Mouse (Mus musculus) left cerebral cortex, postnatal 10 days (tissue): ENCODE measurements at regions not wholly inside any gene's neighbourhood (a gene's known extent, or its start where the extent isn't known, plus 50 kb on each side); places are given as distances from the start of the nearest gene placed in this dataset.

Experiments used
- DNase-seq, 2 experiments: peaks; one replicate each; pipeline ENCODE4 v3.0.0; 2021 to 2022; ENCODE audit warnings: low spot score in 2 of 2, mixed read lengths in 1 of 2; ENCODE audit errors: extremely low spot score in 1 of 2
- intact Hi-C: fragments of 180-260 bp; cut with DNase I; formaldehyde crosslinking; loops from one replicate; pipeline ENCODE4 v1.15.1; 2025

DNA sequence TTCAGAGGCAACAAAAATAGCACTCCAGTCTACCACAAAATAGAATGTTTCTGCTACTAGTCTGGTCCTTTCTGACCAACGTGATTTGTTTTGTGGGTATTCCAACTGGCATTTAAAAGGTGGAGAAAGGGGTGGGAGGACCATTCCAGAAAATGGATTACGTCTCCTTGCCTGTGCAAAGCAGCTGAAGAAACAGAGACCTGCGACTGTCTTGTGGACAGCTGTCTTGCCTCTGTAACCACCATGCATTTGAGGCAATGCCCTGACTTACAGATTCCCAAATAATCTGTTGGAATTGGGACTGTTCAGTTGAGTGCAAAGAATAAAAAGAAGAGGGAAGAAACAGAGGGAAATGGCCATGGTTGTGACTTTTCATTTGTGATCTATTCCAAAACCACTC lies 687.0 kb upstream of the Sox9 start:
- no peak for DNase-seq
- intact Hi-C loops = no loop called here

DNA sequence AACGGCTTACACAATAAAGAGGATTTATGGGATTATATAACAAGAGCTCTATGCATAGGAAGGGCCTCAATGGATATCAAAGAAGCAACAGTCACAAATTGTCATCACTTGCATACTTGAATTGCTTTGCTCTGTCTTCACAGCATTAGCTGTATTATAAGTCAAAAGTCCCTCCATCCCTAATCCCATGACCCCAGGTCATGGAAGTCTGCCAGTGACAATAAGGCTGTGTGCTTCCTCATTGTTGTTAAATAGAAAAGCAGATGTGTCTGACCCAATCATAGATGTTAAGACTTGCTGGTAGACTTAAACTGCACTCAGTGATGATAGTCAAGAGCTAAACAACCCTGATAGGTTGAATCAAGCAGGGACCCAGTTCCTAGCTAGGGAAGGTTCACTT lies 683.9 kb upstream of the Sox9 start:
- DNase-seq = no peak
- intact Hi-C loops = no loop called here

DNA sequence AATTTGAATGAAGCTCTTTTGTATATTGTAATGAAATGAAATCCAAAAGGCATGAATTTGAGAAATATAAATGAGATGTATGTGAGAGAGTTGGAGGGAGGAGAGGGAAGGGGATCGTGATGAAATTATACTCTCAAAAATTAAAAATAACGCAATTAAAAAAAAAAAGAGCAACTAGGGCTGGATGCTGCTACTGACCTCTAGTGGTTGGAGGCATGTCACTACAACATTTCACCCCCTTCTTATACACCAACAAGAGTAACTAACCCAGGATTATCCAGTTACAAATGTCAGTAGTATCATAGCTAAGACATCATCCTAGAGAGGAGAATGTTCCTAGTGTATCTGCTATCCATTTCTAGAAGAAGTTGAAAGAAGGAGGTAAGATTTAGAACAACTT lies 678.8 kb upstream of the Sox9 start:
- intact Hi-C loops = no loop called here
- DNase-seq = no peak

DNA sequence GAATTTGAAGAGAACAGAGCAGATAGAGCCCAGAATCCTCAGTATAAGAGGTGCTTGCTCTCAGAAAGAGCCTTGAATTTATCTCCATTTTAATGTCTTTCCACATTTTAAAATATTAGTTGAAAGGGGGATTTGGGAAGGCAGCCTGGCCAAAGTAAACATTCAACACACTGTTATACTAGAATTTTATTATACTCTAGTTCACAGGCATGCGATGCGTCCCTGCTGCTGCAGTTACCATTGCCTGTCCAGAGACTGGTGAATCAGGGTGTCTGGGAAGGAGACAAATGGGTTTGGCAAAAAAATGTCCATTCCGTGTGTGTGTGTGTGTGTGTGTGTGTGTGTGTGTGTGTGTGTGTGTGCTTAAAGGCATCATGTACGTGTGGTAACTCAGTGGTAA lies 675.1 kb upstream of the Sox9 start:
- intact Hi-C loops = no loop called here
- DNase-seq = no peak

DNA sequence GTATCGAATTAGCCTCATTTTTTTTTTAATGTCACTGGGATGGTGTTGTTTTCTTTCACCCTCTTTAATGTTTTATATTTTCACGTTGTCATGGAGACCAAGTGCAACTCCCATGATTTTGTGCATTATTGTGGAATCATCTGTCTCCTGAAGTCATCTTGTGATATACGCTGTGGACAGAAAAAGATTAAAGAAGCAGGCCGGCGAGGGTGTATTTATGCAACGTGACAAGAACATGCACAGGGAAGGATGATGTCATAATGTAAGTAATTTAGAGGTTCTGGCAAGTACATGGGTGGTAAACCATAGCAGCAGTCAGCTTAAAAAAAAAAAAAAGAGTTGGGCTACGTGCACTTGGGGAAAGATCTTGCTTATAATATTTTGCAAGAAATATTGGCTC lies 674.7 kb upstream of the Sox9 start:
- peak in 1 of 2 experiments; percentile 29 for DNase-seq
- intact Hi-C loops = no loop called here

DNA sequence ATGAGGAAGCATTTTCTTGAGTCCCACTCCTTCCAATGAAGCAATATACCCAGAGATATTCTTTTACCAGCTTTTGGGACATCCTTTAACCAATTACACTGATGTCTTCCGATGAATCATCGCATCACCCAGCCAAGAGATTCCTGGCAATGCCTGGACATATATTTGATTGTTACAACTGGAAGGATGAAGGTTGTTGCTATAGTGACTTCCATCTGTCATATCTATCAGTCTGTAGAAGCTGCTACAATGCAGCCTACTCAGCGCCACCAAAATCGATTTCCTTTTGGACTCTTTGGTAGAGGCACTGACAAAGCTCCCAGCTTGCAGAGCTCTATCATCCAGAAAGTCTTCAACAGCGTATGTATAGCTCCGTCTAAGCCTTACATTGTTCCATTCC lies 661.0 kb upstream of the Sox9 start:
- intact Hi-C loops = no loop called here
- no peak for DNase-seq

DNA sequence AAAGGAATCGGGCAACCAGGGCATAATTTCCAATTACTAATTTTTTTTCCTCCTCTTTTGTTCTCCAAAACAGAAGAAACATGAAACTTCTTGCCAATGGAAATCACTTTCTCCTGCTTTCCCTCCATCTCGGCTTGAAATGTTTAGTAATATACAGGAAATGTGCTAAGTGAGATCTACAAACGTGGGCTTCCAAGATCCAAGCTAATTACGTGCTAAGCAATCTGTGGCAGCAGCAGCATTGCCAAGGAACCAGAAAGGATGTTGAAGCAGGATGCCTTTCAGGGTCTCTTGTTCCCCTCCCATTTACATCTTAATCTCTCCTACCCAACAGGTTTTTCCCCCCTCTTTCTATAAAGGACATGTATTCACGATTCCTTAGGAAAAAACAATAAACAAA lies 660.2 kb upstream of the Sox9 start:
- DNase-seq = peak in 1 of 2 experiments; percentile 39
- intact Hi-C loops = no loop called here

DNA sequence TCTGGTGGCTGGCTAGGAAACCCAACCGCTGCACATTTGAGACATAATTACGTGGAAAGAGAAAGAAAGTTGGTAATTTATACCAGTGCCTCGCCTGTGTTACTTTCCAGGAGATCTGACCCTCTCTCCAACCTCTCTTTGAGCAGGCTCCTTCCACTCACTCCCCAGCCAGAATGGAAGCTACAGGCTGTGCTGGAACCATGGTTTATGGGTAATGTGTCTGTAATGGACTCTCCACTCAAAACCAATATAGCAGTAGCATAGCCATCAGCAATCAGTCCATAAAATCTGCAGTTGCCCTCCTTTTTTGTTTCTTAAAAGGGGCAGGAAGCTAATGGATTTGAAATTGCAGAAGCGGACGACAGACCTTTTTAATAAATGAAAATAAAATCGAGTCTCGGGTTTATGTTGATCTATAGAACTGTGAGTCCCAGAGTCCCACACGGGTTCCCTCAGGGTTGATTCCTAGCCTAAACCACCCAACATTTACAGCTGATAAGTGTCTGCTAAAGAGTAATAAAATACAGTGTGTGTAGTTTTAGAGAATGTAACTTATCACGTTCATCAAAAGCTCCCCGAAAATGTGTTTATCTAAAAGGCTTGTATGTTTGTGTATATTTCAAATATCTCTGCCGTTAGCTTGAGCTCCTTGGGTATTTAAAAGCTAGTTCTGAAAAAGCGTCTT lies 656.6 kb upstream of the Sox9 start:
- DNase-seq = no peak
- intact Hi-C loops = no loop called here

DNA sequence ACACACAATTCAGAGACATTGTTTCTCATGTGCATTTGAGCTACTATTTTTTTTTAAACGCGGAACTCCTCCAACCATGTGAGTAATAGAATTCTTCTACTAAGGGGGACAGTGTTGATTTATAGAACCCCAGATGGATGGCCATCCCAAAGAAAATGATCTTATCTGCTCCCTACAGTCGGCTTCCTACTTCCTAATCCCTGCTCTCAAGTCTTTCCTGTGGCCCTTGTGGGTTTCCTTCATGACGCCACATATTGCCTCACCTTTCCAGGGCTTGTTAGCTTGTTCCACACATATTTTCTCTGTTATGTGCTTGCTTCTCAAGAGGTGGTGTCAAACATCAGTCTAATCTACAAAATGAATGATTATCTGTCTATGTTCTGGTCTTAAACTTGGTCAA lies 651.9 kb upstream of the Sox9 start:
- intact Hi-C loops = no loop called here
- DNase-seq = no peak

DNA sequence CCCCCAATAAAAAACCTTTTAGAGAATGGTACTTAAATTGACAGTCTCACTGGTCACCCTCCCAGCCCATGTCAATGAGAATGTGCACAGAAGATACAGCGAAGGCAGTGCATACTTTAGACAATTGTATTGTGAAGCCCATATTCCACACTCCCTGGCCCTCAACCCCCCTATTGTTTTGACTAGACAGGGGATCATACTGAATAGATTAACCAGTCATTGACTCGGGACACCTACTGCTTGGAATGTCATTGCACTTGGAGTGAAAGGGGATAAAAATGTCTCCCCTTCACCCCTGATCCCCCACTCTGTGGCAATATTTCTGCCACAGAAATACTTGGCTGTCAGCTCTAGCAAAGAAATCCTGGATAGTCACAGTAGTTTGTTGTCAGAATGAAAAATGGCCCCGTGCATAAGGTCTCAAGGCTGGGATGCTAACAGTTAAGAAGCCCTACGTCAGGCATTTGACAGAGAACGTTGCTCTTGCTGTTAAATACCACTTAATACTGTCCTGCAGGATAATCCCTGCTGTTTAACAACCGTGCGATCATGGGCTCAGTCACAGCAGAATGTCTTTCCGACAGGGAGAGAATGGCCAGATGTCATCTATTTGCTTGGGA lies 644.5 kb upstream of the Sox9 start:
- no peak for DNase-seq
- intact Hi-C loops = no loop called here

DNA sequence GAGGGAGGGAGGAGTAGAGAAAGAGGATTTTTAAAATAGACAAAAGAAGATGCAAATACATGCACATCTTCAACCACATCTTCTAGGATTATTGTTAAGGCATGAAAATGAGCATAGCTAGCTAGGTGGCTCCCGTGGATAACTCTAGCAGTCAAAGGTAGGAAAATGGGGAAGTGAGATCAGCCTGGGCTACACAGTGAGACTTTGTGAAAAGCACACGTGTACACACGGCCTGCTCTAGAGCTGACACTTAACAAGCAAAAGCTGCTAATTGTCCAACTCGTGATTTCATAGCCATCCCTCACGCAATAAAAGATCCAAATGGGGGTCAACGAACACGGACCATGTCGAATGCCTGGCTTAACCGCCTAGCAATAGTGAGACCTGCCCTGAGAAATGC lies 642.0 kb upstream of the Sox9 start:
- intact Hi-C loops = no loop called here
- DNase-seq = no peak

DNA sequence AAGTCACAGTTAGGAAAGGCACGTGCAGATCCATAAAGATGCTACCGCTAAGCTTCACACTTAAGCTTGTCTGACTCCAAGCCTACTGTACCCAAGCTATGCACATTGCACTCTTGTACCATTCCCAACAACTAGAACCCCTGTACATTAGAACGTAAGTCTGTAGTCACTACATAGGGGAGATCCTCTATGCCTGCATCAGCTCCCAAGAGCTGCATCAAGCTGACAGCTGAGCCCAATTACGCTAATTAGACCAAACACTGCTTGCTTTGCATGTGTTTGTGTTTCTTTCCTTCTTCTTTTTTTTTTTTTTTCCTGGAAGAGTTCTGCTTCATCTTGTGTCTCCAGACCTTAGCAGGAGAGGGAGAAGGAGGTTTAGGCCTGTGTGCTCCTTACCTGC lies 641.5 kb upstream of the Sox9 start:
- DNase-seq = no peak
- intact Hi-C loops = no loop called here

DNA sequence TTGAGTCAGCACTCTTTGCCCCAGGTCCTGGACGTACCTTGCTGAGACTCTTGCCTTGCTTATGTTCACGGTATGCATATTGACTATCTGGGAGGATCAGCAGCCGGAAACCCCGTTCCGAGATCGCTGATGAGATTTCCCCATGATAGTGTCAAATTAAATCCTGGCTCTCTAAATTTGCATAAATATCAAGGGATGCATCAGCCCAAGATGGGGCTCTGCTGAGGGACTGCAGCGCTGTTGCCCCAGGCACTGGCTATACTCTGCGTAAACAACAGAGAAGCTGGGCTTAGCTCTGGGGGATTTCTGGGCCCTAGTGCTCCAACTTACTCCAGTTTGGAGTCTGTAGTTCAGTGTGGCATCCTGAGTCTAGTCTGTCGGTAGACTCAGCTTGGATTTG lies 641.1 kb upstream of the Sox9 start:
- intact Hi-C loops = no loop called here
- no peak for DNase-seq

DNA sequence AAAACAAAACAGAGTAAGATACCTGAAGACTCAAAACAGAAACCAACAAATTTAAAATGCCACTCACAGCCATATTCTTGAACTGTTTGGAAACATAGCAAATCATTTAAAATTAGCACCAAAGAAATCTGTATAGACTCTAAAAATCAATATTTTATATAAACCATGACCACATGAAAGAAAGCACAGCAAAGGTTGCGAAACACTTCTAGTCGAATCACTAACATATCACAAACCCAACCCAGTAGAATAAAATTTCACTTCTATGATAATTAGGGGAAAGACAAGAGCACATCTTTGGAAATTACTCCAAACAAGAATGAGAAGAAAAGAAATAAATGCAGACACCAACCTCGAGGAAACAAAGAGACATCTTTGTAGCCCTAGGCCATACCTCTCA lies 630.0 kb upstream of the Sox9 start:
- intact Hi-C loops = no loop called here
- DNase-seq = no peak

DNA sequence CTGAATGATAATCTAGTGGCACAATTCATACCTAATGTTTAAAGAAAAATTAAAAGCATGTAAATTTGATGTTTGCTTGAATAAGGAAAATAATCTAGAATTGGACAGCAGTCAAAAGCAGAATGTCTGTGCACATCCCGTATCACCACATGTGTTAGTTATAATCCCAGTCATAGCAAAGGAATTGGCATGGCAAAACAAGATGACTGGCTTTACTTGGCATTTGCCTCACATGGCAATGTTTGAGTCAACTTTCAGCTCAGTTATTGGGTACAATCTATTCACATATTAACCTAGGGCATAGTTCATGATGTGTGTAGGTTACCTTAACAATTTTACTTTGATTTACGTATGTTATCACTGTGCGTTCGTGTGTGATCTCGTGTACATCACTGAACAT lies 628.8 kb upstream of the Sox9 start:
- intact Hi-C loops = no loop called here

DNA sequence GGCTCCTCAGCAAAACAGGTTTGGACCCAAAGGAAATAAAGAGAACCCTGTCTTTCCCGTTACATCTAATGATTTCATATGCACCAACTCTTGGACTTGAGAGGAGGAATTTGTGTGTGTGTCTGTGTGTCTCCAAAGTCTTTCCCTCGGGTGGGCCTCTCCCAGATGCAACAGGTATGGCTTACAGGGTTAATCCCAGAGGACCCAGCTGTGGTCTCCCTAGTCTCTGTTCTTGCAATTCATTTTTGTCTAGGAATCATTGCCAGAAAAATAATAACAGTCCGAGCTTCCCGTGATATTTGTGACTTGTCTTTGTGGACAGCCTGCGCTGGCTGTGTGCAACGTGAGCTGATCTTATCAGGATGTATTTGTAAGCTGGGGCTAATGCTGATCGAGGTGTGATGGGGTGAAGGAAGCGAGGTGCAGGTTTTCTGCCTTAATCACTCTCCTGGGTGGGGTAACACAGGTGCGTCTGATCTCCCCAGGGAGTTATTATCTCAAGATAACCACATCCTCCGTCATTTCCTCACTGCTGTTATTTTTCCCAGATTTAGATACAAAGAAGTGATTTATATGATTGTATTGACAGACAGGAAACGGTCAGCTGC lies 627.2 kb upstream of the Sox9 start:
- intact Hi-C loops = no loop called here

More for the DNA sequence above, 628.8 kb upstream of the Sox9 start:
- DNase-seq = no peak

DNA sequence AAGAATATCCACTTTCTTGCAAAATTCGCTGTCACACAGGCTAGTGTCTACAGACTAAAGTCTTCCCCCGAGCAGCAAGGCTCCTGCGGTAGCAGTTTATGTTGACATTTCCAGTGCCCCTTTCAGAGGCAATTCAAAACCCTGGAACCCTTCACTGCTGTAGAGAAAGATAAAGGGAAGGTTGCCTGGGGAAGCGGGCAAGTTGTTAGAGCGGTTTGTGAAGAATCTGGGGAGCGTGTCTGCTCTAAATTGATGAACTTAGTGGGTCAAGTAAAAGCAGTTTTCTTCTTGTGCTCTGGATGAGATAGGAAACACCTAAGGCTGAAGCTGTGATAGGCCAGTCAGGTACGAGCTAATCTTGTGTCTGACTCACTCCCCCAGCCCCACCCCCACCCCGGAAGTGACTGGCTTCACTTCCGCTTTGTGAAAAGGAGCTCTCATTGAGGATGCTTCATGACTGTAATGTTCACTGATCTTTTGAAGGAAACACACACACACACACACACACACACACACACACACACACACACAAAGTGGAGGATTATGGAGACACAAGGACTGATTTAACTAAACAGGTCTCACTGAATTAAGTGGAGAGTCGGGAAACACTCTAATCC lies 626.6 kb upstream of the Sox9 start:
- DNase-seq = no peak

More for the DNA sequence above, 627.2 kb upstream of the Sox9 start:
- no peak for DNase-seq

DNA sequence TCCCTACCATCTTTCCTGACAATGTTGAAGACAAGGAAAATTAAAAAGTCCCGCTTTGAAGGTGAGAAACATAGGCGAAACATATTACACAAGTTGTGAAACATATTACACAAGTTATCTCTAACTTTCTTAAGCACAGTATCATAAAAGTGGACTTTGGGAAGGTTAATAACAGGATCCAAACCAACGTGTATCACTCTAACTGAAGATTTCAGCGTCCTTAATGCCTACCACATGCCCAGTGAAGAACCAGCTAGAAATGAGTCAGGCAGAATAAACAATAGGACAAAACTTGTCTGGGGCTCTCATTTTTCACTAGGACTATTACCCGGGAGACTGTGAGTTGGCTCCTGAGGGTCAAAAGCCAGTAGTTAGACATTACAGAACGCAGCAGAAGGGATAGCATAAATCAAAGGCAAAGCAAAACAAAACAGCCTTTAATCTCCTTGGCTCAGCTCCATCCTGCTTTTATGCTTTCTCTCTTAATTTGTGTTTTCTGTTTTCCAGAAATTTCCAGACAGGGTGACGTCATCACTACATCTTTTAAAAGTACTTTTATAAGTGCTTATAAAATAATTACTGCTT lies 618.3 kb upstream of the Sox9 start:
- no peak for DNase-seq
- intact Hi-C loops = no loop called here

More for the DNA sequence above, 626.6 kb upstream of the Sox9 start:
- intact Hi-C loops = no loop called here

DNA sequence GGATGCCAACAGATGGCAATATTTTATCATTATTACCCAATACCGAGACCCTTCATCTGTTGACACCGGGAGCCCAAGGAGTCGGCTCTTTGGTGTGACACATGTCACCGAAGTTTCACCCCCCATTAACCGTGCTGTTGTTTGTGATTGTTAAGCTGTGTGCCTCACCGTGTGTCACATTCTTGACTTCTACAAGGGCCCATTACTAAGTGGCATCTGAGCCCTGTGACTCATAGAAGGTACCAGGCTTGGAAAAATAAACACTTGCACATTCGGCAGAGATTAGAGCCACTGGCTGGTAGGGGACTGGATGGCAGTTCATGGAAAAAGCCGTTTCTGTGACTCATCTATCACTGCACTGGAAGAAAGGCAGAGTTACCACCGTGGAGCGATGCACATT lies 608.4 kb upstream of the Sox9 start:
- intact Hi-C loops = no loop called here
- no peak for DNase-seq

DNA sequence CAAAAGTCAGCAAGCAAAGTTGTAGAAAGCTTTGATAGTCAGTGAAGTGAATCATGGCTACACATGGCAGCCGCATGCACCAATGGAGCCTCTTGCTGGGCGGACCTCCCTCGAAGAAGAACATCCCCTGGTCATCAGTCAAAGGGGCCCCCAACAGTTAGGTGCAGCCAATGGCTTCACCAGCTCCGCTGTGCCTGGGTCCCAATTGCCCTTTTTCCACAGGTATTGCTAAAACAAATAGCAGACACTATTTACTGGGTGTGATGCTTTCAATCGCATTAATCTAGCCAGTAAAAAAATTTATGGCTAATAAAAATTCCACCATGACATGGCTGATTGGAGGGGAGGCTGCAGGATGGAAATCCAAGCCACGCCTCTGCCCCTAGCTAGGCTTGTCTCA lies 606.7 kb upstream of the Sox9 start:
- intact Hi-C loops = no loop called here
- no peak for DNase-seq
